Mouse (Mus musculus) liver (tissue): Measurements from ENCODE around the gene Stxbp4.

Experiments used
- DNase-seq: peaks from one replicate; pipeline ENCODE4 v3.0.0-alpha.2; 2020; ENCODE audit warnings: mixed read lengths

The Stxbp4 gene

DNA sequence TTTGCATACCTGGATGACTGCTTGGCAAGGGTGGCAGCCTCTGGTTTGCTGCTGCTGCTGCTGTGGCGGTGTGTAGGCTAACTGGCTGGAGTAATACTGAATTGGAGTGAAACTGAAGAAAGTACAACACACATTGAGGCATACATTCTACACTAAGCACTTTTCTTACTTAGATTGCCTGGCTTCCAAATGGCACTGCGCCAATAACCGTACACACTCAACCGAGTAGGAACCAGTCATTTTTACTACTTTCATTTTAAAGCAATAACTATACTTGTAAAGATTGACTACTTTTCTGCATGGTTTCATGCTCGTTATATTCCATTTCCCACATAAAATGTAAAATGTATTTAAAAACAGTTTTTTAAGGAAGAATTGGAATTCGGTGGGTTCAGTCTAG lies 11.9 kb upstream of the Stxbp4 start:
- DNase-seq: no peak

DNA sequence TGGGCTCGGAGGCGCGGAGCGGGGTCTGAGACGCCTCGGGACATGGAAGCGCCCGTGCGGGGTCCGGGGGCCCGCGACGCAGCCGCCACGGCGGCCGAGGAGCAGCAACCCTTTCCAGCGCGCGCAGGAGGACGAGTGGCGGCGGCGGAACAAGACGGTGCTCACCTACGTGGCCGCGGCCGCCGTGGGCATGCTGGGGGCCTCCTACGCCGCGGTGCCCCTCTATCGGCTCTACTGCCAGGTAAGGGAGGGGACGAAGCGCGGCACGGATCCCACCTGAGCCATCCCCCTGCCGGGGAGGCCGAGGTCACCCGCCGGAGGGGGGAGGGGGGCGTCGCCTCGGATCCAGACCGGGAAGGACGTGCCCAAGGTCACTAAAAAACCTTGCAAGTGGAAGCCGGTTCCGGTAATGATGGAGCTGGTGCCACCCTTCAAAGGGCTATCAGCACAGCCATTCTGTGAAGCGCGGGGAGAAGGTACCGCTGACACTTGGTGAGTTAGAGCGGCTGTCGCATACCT lies 487 bp upstream of the Stxbp4 start:
- DNase-seq: peak; percentile 73

DNA sequence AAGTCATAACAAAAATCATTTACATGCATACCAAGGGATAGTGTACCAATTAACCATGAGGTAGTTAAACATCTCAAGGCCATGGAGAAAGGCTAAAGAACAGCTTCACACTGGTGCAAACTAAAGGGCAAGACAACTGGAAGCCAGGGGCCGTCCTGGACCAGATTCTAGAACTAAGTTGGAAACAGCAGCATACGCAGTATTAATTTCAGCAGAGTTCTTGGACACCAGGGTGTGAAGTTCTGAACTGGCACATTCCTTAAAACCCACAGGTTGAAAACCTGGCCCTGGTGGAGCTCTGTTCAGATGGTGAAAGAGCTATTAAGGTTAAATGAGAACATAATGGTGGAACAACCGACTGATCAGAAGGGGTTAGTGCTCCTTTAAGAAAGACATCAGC lies 3.2 kb downstream of the Stxbp4 start:
- no peak for DNase-seq

DNA sequence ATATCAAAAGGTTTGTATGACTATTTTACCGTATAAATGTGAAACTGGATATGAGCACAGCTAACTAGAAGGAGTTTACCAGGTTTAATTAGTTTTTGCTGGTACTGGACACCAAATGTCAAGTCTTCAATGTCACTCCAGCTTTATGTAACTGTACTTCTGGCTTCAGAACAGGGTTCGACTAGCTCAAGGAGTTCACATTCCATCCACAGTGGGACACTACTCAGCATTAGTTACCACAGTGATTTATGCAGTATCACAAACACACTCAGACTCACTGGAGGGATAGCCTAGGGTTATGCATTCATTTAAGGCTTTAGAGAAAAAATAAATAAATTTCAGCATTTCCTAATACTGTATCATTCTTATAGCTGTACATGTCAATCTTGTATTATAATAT lies 5.4 kb downstream of the Stxbp4 start:
- no peak for DNase-seq

DNA sequence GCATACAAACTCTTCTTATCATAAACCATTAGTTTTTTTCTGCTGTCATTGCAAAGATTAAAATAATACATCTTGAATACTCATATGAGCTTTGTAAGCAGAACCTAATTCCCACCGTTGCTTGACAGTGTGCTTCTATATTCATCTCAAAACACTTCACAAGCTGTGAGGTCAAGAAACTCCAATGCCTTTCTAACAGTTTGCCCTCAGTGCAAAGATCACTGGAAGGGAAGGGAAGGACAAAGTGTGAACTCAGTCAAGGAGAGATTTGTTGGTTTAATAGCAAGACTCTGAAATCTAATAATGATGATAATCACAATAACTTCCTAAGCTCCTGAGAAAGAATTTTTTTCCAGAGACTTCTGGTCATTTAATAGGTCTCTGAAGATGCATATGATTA lies 10.1 kb downstream of the Stxbp4 start:
- DNase-seq: no peak

DNA sequence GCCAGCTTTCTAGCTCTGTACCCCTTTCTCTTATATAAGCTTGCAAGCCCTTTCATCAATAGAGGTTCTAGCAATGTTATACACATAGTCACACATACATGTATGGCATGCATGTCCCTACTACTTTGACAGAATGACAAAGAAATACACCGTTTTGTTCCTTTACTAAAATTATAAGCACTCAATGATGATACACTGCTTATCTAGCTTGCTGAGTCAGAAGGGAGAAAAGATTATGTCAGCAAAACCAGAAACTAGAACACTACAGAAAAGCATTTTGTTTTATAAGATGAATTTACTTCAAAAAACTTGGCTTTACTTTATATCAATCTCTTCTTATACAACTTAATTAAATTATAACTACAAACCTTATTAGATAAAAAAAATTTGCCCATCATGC lies 12.7 kb downstream of the Stxbp4 start:
- DNase-seq: no peak

DNA sequence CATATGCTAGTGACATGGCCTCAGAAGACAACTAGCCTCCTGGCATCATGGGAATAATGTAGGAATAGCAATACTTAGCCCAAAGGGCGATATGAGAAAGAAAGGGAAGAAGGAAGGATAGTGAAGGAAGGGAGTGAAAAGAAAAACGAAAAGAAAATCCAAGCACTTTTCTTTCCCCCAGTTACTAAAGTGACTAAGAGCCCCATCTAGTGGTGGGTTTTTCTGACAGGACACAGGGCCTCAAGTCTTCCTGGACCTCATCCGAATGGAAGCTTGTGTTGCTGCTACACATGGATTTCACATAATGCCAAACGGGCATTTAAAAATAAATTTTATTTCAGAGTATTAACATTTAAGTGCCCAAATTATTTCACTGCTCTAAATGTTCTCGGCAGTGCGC lies 14.4 kb downstream of the Stxbp4 start:
- no peak for DNase-seq

DNA sequence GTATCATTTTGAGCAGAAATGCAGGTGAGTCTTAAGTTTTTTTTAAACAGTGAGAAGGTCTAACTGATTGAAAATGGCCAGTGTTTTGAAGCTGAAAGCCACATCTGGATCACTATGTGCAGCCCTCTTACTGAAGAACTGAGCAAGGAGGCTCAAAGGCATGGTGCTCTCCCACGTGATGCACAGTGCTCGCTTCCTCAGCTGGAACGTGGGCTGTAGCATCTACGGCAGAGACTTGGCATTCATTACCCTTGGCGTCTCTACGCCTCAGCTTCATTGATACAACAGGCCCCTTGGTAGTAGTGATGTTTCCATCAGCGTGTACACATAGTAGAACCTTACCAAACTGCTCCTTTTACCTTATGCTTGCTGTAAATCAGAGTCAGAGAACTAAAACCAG lies 15.4 kb downstream of the Stxbp4 start:
- DNase-seq: no peak

DNA sequence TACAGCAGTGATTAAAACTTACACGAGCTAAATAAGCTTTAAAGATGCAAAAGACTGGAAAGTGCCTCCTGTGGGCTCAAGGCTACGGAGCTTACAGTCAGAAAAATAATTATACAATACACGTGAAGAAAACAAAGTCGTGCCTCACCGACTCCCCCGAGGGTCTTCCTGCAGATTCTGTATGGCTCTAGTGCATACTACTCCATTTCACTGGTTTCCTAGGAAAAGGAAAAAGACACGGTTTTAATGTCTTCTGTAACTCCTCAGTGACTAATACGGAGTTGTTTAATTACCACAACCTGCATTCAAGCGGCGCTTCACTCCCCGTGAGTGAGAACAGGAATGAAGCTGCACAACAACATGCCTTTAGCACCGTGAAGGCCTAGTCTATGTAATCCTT lies 15.8 kb downstream of the Stxbp4 start:
- DNase-seq: no peak

DNA sequence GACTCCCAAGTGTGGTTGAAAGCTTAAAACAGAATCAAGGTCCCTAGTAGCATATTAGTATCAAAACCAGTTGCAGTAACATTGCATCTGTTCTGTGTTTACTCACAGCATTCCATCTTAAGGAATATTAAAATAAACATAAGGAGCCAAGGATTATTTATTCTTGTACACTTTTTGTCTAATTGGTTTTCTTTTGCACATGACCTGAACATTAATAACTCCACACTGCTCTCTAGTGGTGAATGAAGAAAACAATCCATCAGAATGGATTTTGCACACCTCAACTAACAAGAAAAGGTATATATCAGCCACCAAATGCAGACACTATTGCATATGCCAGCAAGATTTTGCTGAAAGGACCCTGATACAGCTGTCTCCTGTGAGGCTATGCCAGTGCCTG lies 21.5 kb downstream of the Stxbp4 start:
- no peak for DNase-seq

DNA sequence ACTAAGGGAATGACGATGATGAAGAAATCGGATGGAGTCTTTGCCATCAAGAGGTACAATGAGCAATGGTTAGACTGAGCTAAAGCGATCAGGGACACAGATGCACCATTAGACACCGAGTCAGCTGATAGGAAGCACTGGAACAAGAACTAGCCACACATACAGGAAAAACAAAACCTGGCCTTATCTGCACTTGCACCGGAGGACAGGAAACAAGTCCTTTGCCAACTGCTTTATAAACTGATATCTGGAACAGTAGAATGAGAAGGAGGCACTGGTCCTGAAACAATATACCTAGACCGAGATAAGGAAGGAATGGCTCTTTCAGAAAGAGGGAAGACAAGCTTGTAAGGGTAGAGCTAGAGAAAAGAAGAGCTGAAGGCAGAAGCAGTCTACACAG lies 23.1 kb downstream of the Stxbp4 start:
- DNase-seq: no peak

DNA sequence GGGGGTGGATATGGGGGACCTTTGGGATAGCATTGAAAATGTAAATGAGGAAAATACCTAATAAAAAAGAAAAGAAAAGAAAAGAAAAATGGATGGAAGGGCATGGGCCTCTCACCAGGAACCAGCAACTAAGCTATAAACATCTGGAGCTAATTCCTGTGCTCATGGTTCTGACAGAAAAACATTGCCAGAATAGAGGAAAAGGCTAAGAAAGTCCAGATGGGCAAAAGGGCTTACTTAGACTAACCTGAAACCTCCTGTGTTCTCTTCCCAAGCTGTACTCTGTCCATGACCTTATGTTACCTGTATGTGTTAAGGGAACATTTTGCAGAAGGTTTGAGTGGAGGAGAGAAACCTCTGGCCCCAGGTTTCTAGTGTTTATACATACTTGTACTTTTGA lies 25.8 kb downstream of the Stxbp4 start:
- no peak for DNase-seq

DNA sequence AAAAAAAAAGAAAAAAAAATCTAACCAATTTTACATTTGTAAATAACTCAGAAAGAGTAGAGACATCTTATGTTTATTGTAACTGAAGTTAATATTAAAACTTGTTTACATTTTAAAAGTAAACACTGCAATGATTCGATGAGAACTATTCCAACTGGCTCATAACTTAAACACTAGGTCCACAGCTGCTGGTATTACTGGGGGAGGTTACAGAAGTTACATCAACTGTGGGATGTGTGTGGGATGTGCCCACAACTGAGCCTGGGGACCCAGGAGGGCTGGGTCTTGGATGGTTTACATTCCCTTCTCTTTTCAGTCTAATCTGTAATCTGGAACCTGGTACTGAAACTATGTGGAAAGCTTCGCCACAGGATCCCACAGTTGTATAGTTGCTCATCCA lies 34.8 kb downstream of the Stxbp4 start:
- no peak for DNase-seq

DNA sequence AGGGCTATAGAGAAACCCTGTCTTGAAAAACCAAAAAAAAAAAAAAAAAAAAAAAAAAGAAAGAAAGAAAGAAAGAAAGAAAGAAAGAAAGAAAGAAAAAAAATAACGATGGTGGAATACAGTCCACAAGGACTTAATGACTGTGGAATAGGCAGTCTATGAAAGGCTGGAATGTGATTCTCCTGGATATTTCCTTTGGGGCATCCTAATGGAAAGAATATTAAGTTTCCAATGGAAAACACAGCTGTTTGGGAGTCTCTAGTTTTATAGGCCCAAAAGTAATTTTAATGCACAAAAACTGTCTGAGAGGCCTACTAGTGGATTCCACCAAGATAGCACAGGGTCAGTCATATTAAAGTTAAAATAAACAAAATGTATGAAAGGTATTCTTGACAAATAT lies 42.1 kb downstream of the Stxbp4 start:
- DNase-seq: no peak

DNA sequence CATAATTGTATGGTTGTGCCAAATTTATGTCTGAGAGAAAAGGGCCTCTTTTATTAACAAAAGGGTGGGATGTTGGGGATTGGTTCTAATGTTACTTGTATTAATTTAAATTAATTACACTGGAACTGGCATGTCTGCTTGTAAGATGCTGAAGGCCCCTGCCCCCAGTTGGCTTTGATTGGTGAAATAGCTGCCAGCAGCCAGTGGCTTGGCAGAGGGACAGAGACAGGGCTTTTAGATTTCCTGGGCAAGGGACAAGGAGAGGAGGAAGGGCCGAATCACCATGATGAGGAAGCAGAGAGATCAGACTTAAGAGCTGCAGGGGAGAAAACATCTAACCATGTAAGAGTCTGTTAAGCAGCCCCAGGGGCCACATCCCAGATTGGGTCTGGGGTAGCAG lies 46.9 kb downstream of the Stxbp4 start:
- no peak for DNase-seq

DNA sequence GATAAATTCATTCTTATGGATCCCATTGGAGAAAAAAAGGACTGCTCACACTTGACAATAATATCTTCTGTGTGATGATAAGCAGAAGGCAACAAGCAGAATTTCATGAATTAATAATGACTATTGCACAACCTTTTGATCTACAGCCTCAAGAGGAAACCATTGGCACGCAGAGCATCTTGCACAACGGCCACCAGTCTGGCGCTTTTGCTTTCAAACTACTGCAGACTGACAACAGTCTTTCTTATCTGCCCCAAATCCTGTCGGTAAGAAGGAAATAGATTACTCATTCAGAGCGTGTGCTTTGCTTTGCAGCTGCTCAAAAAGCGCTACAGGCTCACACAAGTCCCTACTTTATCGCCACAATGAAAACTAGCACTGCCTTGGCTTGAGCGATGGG lies 51.7 kb downstream of the Stxbp4 start:
- DNase-seq: no peak

DNA sequence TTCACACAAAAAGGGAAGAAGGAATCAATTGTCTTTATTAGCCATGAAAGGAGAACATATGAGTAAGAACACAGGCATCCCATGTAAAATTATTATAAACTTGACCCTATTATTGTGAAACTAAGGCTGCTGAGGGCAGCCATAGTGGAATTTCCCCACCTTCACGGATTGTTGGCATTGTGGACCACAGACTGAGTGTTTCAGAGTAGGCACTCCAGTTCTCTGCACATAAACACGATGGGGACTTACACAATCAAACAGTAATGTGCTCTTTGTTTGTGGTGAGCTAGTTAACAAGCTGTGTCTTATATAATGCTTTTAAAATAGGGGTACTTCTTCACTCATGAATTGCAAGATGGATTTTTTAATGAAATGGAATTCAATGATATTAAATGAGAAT lies 52.1 kb downstream of the Stxbp4 start:
- DNase-seq: no peak

DNA sequence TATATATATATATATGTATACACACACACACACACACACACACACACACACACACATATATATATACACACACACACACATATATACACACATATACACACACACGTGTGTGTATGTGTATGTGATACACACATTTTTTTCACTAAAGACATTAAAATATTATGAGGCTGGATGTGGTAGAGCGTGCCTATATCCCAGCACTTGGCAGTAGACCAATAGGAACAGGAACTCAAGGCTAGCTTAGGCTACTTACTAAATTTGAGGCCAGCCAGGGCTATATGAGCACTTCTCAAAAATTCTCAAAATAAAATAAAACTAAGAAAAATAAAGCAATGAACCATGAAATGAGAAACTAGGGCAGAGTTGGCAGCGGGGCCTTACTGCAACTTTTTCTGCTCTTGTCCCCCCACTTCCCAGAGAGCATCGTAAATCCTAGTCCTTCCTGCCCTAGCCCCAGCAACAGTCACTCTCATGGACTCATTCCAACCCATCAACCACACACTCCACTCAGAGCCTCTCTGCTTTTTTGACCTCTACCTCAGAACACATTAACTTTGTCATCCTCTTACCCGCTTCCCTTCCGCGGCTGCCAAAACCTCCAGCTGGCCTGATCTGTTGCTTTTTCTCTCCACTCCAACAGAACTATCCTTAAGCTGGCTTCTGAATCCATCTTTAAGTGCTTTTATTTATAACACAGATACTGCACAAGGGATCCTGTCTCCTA lies 60.7 kb downstream of the Stxbp4 start:
- no peak for DNase-seq

DNA sequence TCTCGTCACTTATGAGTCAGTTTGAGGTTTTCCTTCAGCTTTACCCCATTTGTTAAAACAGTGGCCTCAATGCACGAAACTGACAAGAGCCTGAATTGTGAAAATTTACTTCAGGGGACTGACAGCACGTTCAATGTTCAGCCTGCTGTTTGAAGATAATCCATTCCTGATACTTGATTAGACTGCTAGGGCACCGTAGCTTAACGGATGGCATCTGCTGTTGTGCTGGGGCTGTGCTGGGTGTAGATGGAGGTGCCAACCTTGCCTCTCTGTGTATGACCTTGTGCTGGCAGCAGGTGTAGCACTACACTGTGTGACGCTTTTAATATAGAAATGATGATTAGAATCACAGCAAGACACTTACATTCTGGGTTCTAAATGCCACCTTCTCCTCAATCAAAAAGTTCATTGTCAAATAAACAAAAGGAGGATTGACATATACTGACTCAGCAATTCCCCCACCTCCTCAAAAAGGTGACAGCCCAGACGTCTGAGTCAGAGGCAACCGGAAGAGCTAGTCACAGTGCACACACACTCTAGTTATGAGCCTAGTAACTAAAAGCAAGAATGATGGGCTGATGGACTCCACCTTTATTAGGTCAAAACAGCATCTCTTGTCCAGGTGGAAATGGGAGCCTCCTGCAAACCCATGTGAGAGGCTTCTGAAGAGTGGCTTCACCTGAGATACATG lies 61.5 kb downstream of the Stxbp4 start:
- no peak for DNase-seq

DNA sequence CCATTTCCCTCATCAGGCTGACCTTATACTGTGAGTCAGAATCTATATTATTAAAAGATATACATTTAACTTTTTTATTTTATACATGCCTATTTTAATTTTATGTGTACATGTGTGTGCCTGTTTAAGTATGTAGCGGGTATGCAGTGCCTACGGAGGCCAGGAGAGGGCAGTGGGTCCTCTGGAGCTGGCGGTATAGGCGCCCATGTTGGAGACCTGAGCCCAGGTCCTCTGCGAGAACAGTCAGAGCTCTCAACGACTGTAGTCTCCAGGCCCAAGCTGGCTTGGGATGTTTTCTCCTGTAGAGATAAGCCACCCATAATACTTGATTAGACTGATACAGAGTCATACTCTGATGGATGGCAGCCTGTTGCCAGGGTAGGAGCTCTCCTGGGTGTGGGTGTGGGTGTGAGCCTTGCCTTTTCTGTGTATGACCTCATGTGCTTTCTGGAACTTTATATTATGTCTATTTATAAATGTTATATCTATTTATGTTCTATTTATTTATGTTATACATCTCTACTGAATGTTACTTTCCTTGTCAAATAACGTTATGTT lies 62.3 kb downstream of the Stxbp4 start:
- no peak for DNase-seq

DNA sequence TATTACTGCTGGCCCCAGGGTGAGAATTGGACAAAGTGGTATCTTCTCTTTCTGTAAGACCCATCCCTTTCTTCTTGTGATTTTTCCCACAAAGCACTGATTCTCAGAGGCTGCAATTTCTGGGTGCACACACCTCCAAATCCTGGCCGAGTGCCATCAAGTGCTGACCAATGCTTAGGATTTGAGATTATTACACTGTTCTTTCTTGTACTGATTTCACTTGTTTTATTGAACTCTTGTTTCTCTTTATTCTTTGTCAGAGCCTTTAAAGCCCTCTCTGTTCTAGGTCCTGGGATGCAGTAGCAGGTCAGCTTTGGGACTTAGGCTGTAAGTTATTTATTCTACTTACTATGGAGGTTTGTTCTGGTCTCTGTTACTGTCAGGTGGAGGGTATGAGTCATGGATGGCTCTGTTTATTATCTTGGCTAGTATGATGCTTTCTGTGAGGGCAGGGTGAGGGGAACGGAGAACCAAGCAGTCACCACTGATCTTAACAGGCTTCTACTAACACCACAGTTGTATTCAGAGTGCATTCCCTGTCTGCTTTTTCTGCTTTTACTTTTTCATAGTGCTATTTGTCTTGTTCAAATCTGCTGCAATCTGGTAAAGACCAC lies 67.1 kb downstream of the Stxbp4 start:
- DNase-seq: no peak

DNA sequence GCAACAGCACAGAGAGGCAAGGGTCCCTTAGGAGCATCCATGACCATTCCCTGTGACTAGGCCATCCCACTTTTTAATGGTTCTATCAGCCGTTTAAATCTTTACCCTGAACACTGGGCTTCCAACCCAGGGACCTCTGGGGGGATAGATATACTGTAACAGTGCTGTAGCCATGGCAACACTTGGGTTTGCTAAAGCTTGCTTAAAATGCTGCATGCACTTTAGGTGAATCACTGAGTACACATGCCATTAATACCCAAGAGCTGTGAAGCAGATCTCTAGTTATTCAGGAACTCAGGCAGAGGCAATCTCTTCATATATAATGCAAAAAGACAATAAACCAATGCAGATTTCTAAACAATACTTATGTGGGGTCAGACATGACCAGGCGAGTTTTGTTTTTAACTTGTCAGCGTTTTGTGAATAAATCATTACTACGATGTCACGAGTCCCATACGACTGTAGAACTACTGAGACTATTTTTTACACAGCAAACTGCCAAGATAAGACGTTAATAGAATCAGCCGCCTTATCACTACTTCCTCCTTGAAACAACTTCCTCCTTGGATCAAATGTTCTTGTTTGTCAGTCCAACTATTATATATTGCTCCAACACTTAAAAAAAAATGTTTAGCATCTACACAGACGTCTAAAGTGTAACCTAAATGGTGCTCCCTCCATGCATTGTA lies 79.4 kb downstream of the Stxbp4 start:
- no peak for DNase-seq

DNA sequence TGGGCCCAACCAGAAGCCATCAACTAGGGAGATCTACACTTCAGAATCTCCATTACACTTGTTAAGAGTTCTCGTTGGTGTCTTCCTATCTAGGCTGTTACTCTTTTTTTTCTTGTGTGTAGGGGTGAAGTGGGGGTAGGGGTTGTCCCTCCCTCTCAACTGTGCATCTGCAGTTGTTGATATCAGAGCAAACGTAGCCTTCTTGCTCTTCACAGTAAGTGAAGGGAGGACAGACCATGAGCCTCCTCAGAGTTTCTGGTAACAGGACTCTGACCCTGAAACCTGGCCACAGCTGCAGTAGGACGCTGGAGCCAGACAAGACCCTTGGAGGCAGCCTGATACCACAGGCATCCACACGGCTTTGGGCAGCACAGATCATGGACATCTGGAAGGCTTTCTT lies 81.4 kb downstream of the Stxbp4 start:
- DNase-seq: no peak
